Mouse (Mus musculus) adipocyte (in vitro differentiated cells): ENCODE data around the gene Ly75.
A peak's percentile ranks its signal among the peaks of the same experiment; 100 is the strongest.

Experiments
- DNase-seq: peaks from one replicate; pipeline ENCODE4 v3.0.0-alpha.2; 2016; ENCODE audit warnings: low spot score

The Ly75 gene

DNA sequence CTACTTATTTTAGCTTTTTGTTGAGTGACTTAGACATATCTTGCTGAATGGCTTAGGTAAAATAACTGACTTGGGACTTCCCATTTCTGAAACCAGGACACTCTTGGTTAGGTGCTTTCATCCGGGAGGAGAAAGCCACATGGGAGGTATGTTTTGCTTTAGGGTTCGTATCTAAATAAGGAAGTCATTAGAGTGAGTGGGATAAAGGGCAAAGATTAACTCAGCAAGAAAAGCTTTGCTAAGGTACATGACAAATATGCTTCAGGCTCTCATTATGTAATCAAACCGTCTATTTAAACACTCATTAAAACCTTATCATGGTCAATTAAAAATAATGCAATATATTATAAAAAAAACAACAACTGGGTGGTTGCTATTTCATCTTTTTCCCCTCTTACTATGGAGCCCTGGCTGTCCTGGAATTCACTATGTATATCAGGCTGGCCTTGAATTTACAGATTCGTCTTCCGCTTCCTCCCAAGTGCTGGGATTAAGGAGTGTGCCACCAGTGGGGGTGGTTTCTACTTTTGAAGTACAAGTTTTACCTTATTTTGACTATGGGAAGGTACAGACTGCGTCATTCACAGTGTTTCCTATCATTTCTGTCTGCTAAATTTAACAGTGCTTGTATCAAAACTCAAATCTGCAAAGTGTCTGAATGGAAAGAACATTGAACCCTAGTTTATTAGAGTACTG, 60.9 kb downstream of the Ly75 start:
- DNase-seq = no peak

DNA sequence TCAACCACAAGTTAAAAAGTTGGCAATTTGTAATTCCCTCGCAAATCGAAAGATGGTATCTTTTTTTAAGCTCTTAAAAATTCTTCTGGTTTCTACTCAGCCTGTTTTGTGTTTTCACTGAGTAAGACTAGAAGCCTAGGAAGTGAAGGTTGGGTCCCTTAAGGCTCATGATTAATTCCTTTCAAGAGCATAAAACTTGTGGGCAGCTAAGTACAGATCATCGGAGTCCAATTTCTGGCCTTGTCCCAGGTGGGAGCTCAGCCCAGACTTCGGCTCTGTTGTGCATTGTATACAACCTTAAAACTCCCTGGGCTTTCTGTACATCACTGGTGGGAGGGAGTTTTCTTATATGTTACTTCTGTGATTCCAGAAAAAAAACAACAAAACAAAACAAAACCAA, 79.3 kb downstream of the Ly75 start:
- no peak for DNase-seq

DNA sequence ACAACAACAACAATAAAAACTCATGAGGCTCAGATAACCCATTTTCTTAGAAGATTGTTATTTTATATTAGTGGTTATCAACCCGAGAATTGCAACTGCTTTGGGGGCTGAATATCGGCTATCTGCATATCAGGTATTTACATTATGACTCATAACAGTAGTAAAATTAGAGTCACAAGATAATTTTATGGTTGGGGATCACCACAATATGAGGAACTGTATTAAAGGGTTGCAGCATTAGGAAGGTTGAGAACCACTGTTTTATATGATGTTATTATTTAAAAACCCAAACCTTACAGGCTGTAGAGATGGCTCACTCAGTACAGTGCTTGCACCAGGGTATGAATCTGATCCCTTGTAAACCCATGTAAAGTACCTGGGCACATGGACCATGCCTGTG, 83.8 kb downstream of the Ly75 start:
- no peak for DNase-seq

DNA sequence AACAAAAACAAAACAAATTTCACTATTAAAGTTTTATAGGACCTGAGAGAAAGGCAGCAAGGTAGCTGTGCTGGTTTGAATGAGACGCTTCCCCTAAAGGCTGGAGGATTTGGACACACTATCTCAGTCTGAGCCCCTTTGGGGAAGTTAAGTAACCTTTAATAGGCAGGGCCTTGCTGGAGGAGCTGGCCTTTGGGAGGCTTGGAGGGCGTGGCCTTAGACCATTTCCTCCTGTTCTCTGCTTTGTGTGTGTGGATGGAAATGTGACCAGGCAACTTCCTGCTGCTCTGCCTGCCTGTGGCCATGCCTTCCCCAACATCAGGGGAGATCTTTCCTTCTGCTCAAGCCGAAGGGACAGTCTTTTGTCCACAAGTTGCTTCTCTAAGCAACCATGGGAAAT, 84.8 kb downstream of the Ly75 start:
- DNase-seq = no peak

DNA sequence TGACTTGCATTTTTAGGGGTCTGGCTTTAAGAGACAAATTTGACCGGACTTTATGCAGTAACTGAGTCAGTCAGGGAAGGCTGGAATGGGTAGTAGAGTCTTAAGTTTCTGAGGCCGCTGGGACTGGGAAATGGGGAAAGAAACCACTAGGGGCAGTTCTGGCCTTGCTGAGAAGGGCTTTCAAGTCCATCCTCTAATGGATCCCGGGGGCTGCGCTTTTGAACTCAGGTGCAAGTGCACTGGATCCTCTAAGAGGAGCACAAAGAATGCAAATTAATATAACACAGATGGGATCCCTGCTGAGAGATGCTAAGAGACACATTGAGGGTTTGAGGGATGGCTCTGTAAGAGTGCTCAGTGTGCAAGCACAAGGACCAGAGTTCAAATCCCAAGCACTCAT, 91.7 kb downstream of the Ly75 start:
- DNase-seq = no peak

DNA sequence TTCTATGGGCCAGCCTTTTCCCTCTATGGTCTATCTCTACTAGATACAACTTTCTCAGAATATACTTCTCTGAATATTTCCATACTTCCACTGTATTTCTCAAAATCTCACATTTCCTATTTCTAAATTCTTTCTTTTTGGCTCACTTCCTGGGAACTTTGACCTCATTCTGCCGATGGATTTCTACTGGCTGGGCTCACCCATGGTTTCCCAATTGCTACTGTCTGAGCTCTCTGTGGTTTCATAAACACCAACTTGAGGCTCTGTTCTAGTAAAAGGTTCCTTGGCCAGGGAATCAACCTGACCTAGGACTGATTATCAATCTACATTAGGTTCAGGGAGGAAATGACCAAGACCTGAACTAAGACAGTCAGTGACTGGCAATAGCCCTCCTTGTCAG, 93.7 kb downstream of the Ly75 start:
- peak; percentile 89 for DNase-seq

DNA sequence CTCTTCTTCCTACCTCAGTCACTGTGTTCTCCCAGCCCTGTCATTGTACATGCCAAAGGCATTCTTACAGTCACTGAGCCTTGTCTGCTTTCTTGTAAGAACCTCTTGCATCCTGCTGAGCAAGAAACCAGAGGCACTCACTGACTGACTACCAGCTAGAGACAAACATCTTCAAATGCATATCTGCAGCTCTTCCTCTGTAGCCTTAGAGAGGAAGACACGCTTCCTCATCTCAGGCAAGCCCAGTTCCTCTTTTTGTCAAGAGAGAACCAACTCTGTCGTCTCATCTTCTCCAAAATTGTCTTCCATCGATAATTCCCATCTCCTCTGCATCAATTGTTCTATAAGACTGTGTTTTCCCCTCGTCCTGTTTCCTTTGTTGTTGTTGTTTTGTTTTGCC, 94.5 kb downstream of the Ly75 start:
- no peak for DNase-seq

DNA sequence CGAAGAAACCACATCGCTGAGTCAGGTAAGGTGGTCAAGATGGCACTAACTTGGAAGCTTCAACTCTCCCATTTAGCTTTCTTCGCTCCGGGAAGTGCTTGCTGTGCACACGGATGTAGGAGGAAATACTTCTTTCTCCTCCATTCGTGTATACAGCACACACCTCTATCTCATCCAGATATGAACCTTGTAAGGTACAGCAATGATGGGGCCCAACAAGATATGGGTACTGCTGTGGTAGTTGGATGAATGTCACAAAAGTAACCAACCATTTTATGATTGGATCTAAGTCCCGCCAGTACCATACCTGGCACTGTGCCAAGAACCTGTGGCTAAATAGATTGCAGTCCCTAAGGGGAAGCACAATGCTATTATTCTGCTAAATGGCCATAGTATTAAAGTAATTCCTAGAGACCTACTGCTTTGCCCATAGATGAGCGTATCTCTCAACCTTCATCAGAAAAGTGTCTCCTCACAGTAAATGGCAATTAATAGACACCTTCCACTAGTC, 97.9 kb downstream of the Ly75 start:
- no peak for DNase-seq

DNA sequence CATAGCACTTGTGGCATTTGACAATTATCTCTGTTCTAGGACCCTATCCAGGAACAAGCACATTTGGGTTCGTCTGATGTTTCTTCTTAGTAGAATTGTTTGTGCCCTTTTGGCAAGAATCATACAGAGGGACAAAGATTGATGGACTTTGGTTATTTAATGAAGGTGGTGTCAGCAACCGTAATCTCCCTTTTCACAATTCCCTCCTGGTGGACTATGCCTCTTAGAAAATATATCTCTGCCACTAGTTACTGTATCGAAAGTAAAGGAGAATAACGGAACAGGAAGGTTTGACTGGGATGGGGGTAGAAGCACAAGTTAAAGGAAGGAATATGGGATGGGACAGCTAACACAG, 98.7 kb downstream of the Ly75 start, which contains the start of gene Cd302:
Gene Cd302 (minus strand): TSS at position 22 of the 355 bp plus-strand sequence.
- no peak for DNase-seq

DNA sequence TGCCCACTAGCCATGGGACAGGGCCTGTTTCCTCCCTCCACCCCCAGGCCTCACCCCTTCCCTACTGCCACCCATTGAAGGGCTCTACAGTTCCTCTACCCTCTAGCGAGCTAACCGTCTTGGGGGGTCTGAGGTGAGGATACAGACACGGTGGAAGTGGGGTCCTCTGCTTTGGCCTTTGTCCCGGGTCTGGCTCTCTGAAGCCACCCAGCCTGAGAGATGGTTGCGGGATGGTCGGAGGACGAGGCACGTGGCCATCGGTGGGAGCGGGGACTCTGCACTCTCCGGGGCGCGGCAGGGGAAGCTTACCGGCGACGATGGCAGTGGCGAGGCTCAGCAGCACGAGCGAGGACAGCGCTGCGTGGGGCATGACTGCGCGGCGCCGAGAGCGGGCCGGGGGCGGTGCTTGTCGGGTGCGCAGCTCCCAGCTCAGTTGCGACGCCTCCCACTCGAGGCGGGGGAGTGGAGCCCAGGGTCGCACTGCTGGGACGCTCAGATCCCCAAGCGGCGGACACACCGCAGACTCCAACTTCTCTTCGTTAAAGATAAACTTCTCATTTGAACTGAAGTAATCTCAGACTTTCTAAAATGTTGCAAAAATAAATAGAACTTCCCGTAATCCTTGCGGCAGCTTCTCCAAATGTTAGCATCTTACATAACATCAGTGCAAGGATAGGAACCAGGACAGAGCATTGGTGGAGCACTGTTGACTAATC, 99.2 kb downstream of the Ly75 start:
- peak; percentile 79 for DNase-seq

DNA sequence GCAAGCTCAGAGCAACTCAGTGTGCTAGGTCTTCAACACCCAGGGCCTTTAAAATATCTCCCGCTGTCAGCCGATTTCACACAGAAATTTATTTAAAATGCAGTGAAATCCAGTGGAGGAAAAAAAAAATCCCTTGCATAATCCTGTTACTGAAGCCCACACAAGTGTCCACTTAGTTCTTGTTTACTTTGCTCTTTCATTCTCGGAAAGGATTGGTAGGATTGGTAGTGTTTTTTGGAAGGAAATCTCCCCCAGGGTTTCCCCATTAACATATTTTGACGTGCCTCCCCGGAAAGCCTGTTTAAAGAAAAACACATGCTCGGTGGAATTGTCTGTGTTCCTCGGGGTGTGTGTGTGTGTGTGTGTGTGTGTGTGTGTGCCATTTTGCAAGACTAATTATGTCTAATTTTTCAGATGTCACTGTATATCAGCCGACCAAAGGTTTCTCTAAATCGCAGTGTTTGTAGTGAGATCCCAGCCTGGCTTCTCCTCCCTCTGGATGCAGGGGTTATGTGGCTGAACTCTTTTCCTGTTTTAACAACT, 99.8 kb downstream of the Ly75 start:
- peak; percentile 74 for DNase-seq

DNA sequence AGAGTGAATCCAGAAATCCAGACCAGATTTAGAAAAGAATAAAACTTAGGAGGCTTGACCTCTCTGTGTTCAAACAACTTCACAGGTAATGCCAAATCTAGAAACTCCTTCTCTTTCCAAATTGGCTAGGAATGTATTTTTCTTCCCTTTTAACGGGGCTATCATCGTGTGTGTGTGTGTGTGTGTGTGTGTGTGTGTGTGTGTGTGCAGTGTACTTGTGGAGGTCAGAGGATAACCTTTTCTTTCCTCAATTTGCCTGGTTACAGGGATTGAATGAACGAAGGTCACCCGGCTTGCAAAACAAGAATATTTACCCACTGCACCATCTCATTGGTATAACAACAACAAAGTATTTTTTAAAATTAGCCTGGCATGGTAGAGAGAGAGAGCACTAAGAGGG, 100.5 kb downstream of the Ly75 start:
- no peak for DNase-seq

DNA sequence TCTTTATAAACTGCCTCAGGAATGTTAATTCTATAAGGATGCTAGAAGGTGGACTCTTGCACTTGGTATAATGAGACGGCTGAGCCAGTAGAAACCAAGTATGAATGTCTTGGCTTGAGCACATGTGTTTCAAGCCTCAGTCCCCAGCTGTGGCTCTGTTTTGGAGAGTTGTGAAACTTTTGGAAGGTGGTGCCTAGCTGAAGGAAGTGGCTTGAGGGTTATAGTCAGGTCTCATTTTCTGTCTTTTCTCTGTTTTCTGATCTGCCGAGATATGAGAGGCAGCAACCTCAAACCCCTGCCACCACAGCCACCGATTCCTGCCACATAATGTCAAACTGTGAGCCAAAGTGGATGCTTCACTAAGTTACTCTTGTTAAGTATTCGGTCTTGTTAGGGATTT, 104.5 kb downstream of the Ly75 start:
- no peak for DNase-seq

DNA sequence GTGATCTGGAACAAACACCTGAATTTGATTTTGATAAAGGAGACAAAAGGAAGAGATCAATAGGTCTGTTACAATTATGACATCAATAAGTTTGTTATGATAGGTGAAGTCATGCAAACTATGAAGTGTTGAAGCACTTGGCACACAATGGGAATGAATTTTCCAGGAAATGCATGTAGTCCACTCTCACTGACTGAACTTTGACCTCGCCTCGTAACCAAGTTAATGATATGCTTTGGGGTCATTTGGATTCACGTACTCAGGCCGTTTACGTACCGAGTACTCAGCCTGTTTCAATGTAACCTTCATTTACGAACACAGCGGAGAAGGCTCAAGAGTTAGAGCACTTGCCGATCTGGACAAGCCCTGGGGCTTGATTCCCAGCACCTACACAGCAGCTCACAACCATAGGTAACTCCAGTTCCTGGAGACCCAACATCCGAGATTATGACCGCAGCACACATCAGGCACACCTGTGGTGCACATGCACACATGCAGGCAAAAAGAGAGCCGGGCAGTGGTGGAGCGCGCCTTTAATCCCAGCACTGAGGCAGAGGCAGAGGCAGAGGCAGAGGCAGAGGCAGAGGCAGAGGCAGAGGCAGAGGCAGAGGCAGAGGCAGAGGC, 113.1 kb downstream of the Ly75 start:
- no peak for DNase-seq

DNA sequence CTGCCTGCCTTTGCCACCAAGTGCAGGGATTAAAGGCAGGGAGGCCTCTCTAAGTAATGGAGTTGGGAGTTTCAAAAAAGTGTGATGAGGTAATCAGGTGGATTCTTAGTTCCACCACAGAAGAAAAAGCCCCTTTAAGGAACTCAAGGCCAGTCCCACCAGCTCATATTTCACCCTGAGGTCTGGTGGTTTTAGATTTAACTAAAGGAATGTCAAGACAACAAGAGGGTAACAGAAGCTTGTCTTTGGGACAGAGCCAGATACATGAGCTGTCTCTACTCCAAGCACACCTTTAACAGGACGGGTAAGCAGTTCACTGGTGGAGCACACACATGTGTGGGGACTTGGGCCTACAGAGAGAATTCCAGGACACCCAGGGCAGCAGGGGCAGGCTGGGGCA, 115.5 kb downstream of the Ly75 start:
- DNase-seq = no peak

DNA sequence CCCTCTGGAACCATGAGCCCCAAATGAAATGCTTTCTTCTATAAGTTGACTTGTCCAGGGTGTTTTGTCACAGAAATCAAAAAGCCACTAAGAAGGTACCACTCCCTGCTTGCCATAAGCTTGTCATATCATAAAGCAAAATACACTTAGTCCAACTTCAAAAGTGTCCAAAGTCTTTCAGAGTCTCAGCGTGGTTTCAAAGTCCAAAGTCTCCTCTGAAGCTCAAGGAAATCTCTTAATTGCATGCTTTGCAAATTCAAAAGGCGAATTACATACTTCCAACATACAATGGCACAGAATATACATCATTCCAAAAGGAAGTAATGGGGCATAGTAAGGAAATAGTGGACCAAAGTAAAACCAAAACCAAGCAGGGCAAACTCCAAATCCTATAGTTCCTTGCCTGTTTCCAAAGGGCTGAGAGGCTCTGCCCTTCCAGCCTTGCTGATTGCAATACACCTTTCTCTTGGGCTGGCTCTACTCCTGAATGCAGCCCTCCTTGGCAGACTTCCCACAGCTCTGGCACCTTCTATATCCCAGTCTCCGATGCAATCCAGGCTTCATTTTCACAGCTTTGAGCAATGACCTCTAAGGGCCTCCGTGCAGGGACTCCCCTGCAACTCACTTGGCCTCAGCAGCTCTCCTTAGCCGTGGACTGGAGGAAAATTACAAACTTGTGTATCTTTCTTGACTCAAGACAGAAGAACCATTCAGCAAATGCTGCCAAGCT, 122.3 kb downstream of the Ly75 start:
- peak; percentile 22 for DNase-seq

DNA sequence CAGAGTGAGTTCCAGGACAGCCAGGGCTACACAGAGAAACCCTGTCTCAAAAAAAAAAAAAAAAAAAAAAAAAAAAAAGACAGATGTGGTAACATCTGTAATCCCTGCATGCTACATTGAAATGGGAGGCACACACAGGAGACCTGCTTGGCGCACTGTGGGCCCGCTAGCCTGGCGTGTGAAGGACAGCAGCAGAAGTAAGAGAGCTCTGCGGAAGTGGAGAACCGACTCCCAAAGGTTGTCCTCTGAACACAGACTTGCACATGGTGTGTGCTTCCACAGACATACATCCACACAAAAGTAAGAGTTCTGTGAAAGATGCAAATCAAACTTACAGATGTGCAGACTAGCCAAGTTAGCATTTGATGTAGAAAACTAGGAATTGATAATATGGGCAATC, 123.9 kb downstream of the Ly75 start:
- DNase-seq = no peak

DNA sequence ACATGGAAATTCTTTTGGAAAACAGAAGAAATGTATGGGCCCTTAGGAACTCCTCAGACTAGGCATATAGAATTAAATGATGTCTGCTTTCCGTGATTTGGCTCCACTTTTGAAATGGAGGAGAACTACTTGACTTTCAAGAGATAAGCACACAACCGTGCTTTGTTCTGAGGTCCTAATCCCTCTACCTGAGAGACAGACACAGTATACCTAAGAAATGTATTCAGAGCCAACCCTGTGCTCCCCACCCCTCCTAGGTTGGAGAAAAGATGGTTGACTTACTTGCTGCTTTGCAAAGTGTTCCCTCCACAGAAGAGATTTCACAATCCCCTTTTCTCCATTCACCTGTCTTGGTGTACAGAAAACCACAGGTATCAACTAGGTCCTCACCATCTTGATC, 126.4 kb downstream of the Ly75 start:
- no peak for DNase-seq

DNA sequence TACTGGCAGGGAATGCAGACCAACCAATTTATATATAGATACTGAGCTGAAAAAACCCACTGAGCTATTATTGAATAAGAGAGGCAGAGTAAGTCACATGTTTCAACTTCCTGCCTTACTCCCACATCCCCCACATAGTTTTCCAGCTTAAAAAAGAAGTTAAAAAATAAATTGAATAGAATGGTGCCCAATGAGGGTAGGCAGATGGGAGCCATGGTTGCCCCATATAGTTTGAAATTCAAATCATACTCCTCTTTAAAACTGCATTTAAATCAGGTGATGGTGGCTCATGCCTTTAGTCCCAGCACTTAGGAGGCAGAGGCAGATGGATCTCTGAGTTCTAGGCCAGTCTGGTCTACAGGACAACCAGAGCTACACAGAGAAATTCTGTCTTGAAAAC, 129.6 kb downstream of the Ly75 start:
- no peak for DNase-seq

DNA sequence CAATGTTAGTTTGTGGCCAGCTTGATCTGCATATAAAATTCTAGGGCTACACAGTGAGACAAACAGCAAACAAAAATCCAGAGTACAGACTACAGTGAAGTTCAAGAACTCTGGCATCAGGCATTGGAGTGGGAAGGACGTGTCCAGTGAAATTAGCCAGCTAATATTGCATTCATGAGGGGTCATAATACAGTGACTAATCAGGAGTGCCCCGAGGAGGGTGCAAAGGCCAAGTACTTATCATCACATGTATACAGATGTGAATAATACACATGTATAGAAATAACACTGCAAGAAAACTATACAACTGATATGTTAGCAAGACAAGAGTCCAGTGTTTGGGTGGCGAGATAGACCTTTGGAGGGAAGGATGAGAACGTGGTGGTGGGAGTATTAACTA, 130.3 kb downstream of the Ly75 start:
- no peak for DNase-seq
